Mouse (Mus musculus) heart, adult 2 months (tissue): ENCODE measurements around the gene Tmem183a. TPM values are rescaled to one million over a fixed set of nuclear protein-coding genes. Genes with fewer than 3 reads are reported as not detected.

ENCODE experiments used
- DNase-seq, 2 experiments: peaks; one replicate each; pipeline ENCODE4 v3.0.0; 2021
- H3K27ac ChIP-seq: fragments of 200-600 bp; 2 replicates; pipeline ENCODE4 v1.8.1; 2022
- H3K27me3 ChIP-seq: fragments of 200-500 bp; 2 replicates; pipeline ENCODE4 v1.6.1; 2012; ENCODE audit warnings: mild to moderate bottlenecking, low read length, inconsistent platforms, mixed read lengths; ENCODE audit not compliant: control insufficient read depth, insufficient read depth
- H3K36me3 ChIP-seq: fragments of 200-500 bp; 2 replicates; pipeline ENCODE4 v1.6.1; 2012; ENCODE audit warnings: low read length, inconsistent platforms; ENCODE audit not compliant: control insufficient read depth, insufficient read depth
- H3K4me1 ChIP-seq: fragments of 200-500 bp; 2 replicates; pipeline ENCODE4 v1.6.1; 2011; ENCODE audit warnings: low read length; ENCODE audit not compliant: control insufficient read depth, insufficient read depth
- H3K4me3 ChIP-seq: fragments of 200-600 bp; 2 replicates; pipeline ENCODE4 v1.8.1; 2022
- H3K79me2 ChIP-seq: fragments of 200-500 bp; replicated peaks from 2 replicates; pipeline ENCODE4 v1.6.1; 2012; ENCODE audit warnings: mild to moderate bottlenecking, inconsistent platforms, low read length, moderate library complexity, mixed read lengths; ENCODE audit not compliant: control insufficient read depth, insufficient read depth
- H3K9ac ChIP-seq: fragments of 200-500 bp; 2 replicates; pipeline ENCODE4 v1.6.1; 2012; ENCODE audit warnings: low read depth, mild to moderate bottlenecking, control low read depth, inconsistent platforms, low read length, mixed read lengths
- CTCF ChIP-seq: fragments of 200-600 bp; IDR thresholded peaks from 2 replicates; pipeline ENCODE4 v1.8.1; 2022; ENCODE audit warnings: antibody characterized with exemption, mild to moderate bottlenecking, moderate library complexity
- EP300 ChIP-seq: fragments of 200-500 bp; IDR thresholded peaks from 2 replicates; pipeline ENCODE4 v1.6.1; 2011; ENCODE audit warnings: low read depth, low read length, control low read depth; ENCODE audit not compliant: insufficient read depth
- POLR2A ChIP-seq: fragments of 200-500 bp; IDR thresholded peaks from 2 replicates; pipeline ENCODE4 v1.6.1; 2011; ENCODE audit warnings: mild to moderate bottlenecking, low read depth, low read length, control low read depth; ENCODE audit not compliant: insufficient read depth
- WGBS: fragments of 180-500 bp; shearing (Covaris S2); methylation state at CpG from one replicate; pipeline ENCODE4 v1.1.7; 2018; 5-methylcytosine and 5-hydroxymethylcytosine counted together
- intact Hi-C: fragments of 180-260 bp; cut with DNase I; formaldehyde crosslinking; loops from one replicate; pipeline ENCODE4 v1.15.1; 2025
- polyA plus RNA-seq: library from polyadenylated mRNA; depleted of rRNA; stranded (reverse); fragments of >200 nt; gene quantifications from 2 replicates; pipeline ENCODE4 v1.2.3, GENCODE M21; 2012
- total RNA-seq, 2 experiments: library from RNA; stranded (reverse); gene quantifications; 2 replicates each; pipeline ENCODE4 v1.2.3; 2021

Tmem183a gene
- total and polyA plus RNA-seq, 3 experiments = 17.8 to 22.9 (median 18.7) TPM

GRCm38 (mm10) chr1:134336958-134337710, 24.6 kb downstream of the Tmem183a start:
- Histone ChIP-seq H3K27ac (no peak overlapping the region), H3K4me3 (no peak overlapping the region), H3K79me2 (no peaks in the 10 kb centered on the region), H3K36me3 (no peaks in the 10 kb centered on the region), H3K27me3 (no peaks in the 10 kb centered on the region), H3K4me1 (no peaks in the 10 kb centered on the region), H3K9ac (no peak overlapping the region)
- intact Hi-C loops = no loop called here
- 63% methylated on average over 11 of the region's 11 CpGs for WGBS
- TF ChIP-seq EP300 (no peak), CTCF (no peak), POLR2A (no peak)
- DNase-seq = no peak

GRCm38 (mm10) chr1:134335924-134336810, 25.6 kb downstream of the Tmem183a start:
- Histone ChIP-seq H3K36me3 (no peaks in the 10 kb centered on the region), H3K79me2 (no peaks in the 10 kb centered on the region), H3K9ac (no peak overlapping the region), H3K4me3 (no peak overlapping the region), H3K27me3 (no peaks in the 10 kb centered on the region), H3K27ac (no peak overlapping the region), H3K4me1 (no peaks in the 10 kb centered on the region)
- DNase-seq = no peak
- WGBS = 85% methylated on average over 12 of the region's 12 CpGs
- intact Hi-C loops = no loop called here
- TF ChIP-seq EP300 (no peak), POLR2A (no peak), CTCF (no peak)

GRCm38 (mm10) chr1:134335211-134335923, 26.4 kb downstream of the Tmem183a start:
- H3K4me1 ChIP-seq = no peaks in the 10 kb centered on the region
- TF ChIP-seq CTCF (no peak), EP300 (no peak), POLR2A (no peak)
- no peaks in the 10 kb centered on the region for H3K79me2 ChIP-seq

GRCm38 (mm10) chr1:134334111-134334827, 27.5 kb downstream of the Tmem183a start:
- Histone ChIP-seq H3K4me1 (no peaks in the 10 kb centered on the region), H3K9ac (no peak overlapping the region), H3K27ac (no peak overlapping the region)

More at GRCm38 (mm10) chr1:134335211-134335923, 26.4 kb downstream of the Tmem183a start:
- no peak overlapping the region for H3K9ac ChIP-seq
- intact Hi-C loops = no loop called here
- 65% methylated on average over 13 of the region's 13 CpGs for WGBS
- H3K27me3 ChIP-seq = no peaks in the 10 kb centered on the region
- DNase-seq = no peak
- H3K4me3 ChIP-seq = no peak overlapping the region
- H3K27ac ChIP-seq = no peak overlapping the region
- no peaks in the 10 kb centered on the region for H3K36me3 ChIP-seq

GRCm38 (mm10) chr1:134333371-134334110, 28.2 kb downstream of the Tmem183a start:
- Histone ChIP-seq H3K27ac (no peak overlapping the region), H3K27me3 (no peaks in the 10 kb centered on the region), H3K36me3 (no peaks in the 10 kb centered on the region), H3K9ac (no peak overlapping the region), H3K4me1 (no peaks in the 10 kb centered on the region), H3K4me3 (no peak overlapping the region), H3K79me2 (no peaks in the 10 kb centered on the region)
- DNase-seq = no peak
- intact Hi-C loops = no loop called here
- TF ChIP-seq POLR2A (no peak), EP300 (no peak), CTCF (no peak)
- WGBS = 82% methylated on average over 10 of the region's 10 CpGs

More at GRCm38 (mm10) chr1:134334111-134334827, 27.5 kb downstream of the Tmem183a start:
- H3K27me3 ChIP-seq = no peaks in the 10 kb centered on the region
- TF ChIP-seq EP300 = no peak
- TF ChIP-seq CTCF = no peak
- TF ChIP-seq POLR2A = no peak
- no peak for DNase-seq
- H3K4me3 ChIP-seq = no peak overlapping the region
- 56% methylated on average over 7 of the region's 7 CpGs for whole genome bisulfite sequencing
- intact Hi-C loops = no loop called here
- no peaks in the 10 kb centered on the region for H3K79me2 ChIP-seq
- no peaks in the 10 kb centered on the region for H3K36me3 ChIP-seq
